Comparison of ENCODE assay signal across 9 mouse cellular contexts in the genomic region with DNA sequence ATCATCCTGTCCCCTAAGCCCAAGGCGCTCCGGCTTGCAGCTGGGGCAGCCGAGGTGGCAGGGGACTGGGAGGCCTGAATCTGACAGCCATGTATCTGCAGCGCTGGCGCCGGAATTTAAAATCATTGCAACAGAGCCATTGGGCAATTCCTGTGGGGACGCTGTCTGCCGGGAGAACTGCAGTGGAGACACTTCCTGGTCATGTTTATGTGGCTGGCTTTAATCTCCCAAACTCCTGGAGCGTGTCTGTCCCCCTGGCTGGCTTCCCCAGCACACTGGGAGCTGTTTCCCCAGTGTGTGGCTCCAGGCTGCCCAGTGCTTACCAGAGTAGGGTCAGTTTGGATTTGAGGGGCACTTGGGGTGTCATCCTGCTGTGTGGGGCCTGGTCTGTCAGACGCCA.
A peak's percentile ranks its signal among the peaks of the same experiment; 100 is the strongest.
DNase-seq lines count a peak whose midpoint lies in the region; ATAC-seq lines count a peak whose summit lies in the region.
"Had no signal": no experiment of that assay in that cellular context is flagged by ENCODE, and none has a peak within 500 bp of the region (broad histone marks: within the 10 kb centered on the region; RNA-seq: fewer than 3 reads in every experiment).

No protein-coding gene starts in this region.

- no peak overlapping the region for H3K4me3 ChIP-seq in midbrain, embryonic 10.5 days
- H3K4me3 ChIP-seq in midbrain, embryonic 13.5 days (replicated peaks): no peak overlapping the region
- H3K4me3 ChIP-seq: embryonic facial prominence, embryonic 13.5 days had no signal

- peak overlapping the region; percentile 4; the same call in 1 of the 2 replicates for H3K27ac ChIP-seq in midbrain, embryonic 10.5 days (replicated peaks)
- no peak overlapping the region for H3K27ac ChIP-seq in midbrain, embryonic 13.5 days
- H3K27ac ChIP-seq: embryonic facial prominence, embryonic 13.5 days had no signal

- no peaks in the 10 kb centered on the region for H3K36me3 ChIP-seq in midbrain, embryonic 10.5 days
- H3K36me3 ChIP-seq in midbrain, embryonic 13.5 days: no peaks in the 10 kb centered on the region
- H3K36me3 ChIP-seq: embryonic facial prominence, embryonic 13.5 days had no signal

- no peaks in the 10 kb centered on the region for H3K27me3 ChIP-seq in midbrain, embryonic 10.5 days (ENCODE audit: low read depth, poor library complexity, severe bottlenecking)
- no peaks in the 10 kb centered on the region for H3K27me3 ChIP-seq in midbrain, embryonic 13.5 days
- H3K27me3 ChIP-seq: embryonic facial prominence, embryonic 13.5 days had no signal

- no peak for DNase-seq in midbrain, embryonic 10.5 days (ENCODE audit: low spot score)
- DNase-seq in heart, adult 8-10 months (ENCODE audit: low spot score): peak; percentile 65
- DNase-seq in kidney, postnatal 10 days: peak; percentile 74
- no peak for DNase-seq in spleen, postnatal 14 days (ENCODE audit: low spot score in 2 of 2)
- DNase-seq in layer of hippocampus, adult 18-20 months (ENCODE audit: low spot score in 2 of 2): no peak

- no peaks in the 10 kb centered on the region for H3K9me3 ChIP-seq in midbrain, embryonic 10.5 days (replicated peaks)
- no peaks in the 10 kb centered on the region for H3K9me3 ChIP-seq in midbrain, embryonic 13.5 days

- ATAC-seq in midbrain, embryonic 13.5 days: no peak
- ATAC-seq in megakaryocyte progenitor cell, adult 5-6 weeks (replicated peaks; ENCODE audit: poor library complexity): peak; percentile 76
- no peak for ATAC-seq in erythroblast, adult 5-6 weeks (replicated peaks; ENCODE audit: low FRiP score, poor library complexity, severe bottlenecking)

- no peak overlapping the region for H3K4me2 ChIP-seq in midbrain, embryonic 13.5 days (replicated peaks)
- H3K4me2 ChIP-seq: embryonic facial prominence, embryonic 13.5 days had no signal

- H3K4me1 ChIP-seq in midbrain, embryonic 10.5 days: peaks cover 16% of the 10 kb centered on the region
- no peaks in the 10 kb centered on the region for H3K4me1 ChIP-seq in midbrain, embryonic 13.5 days (replicated peaks)

- 48% methylated on average over 10 of the region's 10 CpGs for WGBS in midbrain, embryonic 10.5 days
- WGBS in midbrain, embryonic 13.5 days: 45% methylated on average over 10 of the region's 10 CpGs

- no peak overlapping the region for H3K9ac ChIP-seq in midbrain, embryonic 13.5 days (replicated peaks)
- H3K9ac ChIP-seq: embryonic facial prominence, embryonic 13.5 days had no signal

Comparison
In these comparisons a context has a peak if more than half of its experiments do, and no peak if none do; other contexts are left out.
1. DNase-seq: peak in heart, adult 8-10 months (single experiment) and kidney, postnatal 10 days (single experiment); none in midbrain, embryonic 10.5 days (single experiment), spleen, postnatal 14 days (0 of 2) and layer of hippocampus, adult 18-20 months (0 of 2).